Mouse (Mus musculus) cerebellum, adult 2 months (tissue): ENCODE data around the gene Dpp7.
A peak's percentile ranks its signal among the peaks of the same experiment; 100 is the strongest.

Experiments
- CTCF ChIP-seq: fragments of 200-500 bp; IDR thresholded peaks from 2 replicates; pipeline ENCODE4 v1.5.1; 2011; ENCODE audit warnings: low read depth, mild to moderate bottlenecking, control low read depth, low read length, moderate library complexity, borderline replicate concordance; ENCODE audit not compliant: insufficient read depth
- POLR2A ChIP-seq: fragments of 200-500 bp; IDR thresholded peaks from 2 replicates; pipeline ENCODE4 v1.6.1; 2011; ENCODE audit warnings: low read length, control low read depth, borderline replicate concordance; ENCODE audit not compliant: insufficient read depth

DNA sequence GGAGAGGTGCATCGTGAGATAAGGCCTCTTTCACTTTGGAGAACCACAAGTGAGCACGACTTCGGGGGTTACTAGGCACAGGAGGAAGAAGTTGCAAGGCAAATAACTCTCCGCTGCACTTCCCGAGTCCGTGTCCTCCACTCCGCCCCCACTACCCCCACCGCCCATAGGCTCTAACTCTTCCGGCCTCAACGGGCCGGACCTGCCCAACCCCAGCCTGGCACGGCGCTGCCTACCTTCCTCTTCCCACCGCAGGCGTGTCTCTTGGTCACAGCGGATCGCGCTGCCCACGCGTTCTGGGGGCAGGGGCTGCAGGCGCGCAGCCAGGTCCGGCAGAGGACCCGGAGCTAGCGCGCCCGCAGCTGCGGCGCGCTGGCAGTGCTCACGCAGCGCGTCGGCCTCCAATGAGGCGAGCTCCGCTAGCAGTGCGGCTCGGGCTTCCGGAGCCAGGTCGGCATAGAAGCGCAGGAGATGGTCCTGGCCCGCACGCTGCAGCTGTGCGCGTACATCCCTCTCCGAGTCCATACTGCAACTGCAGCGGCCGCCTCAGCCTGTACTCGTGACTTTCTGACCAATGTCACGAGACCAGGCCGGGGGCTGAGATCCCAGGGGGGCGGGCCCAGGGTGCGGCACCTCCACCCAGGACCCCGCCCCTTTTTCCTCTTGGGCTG, 9.1 kb upstream of the Dpp7 start, which contains the start of gene Uap1l1:
- TF ChIP-seq CTCF (no peak), POLR2A (0 out of 2 replicates have a peak, but pooled peaks have one; percentile 27)
